Mouse (Mus musculus) hindbrain, embryonic 13.5 days (tissue): ENCODE results near the gene Phf24. TPM values are rescaled to one million over a fixed set of nuclear protein-coding genes. Genes with fewer than 3 reads are reported as not detected.

Experiments
- ATAC-seq: fragments of 200-750 bp; cut with Nextera tagmentation; 2 replicates; pipeline ENCODE4 v1.8.0; 2017; ENCODE audit warnings: moderate TSS enrichment; ENCODE audit not compliant: low FRiP score
- H3K27ac ChIP-seq: fragments of 300-500 bp; sonication (generic); 2 replicates; pipeline ENCODE4 v1.5.1; 2015; ENCODE audit warnings: inconsistent platforms, mild to moderate bottlenecking, moderate library complexity
- H3K27me3 ChIP-seq: fragments of 300-500 bp; sonication (generic); 2 replicates; pipeline ENCODE4 v1.6.1; 2015; ENCODE audit warnings: mild to moderate bottlenecking, inconsistent platforms
- H3K36me3 ChIP-seq: fragments of 300-500 bp; sonication (generic); 2 replicates; pipeline ENCODE4 v1.6.1; 2015; ENCODE audit warnings: mild to moderate bottlenecking, inconsistent platforms
- H3K4me1 ChIP-seq: fragments of 300-500 bp; sonication (generic); replicated peaks from 2 replicates; pipeline ENCODE4 v1.6.1; 2015; ENCODE audit warnings: inconsistent platforms
- H3K4me2 ChIP-seq: fragments of 300-500 bp; sonication (generic); 2 replicates; pipeline ENCODE4 v1.6.1; 2015; ENCODE audit warnings: inconsistent platforms, mild to moderate bottlenecking, moderate library complexity
- H3K4me3 ChIP-seq: fragments of 300-500 bp; sonication (generic); 2 replicates; pipeline ENCODE4 v1.5.1; 2015; ENCODE audit warnings: mild to moderate bottlenecking, inconsistent platforms
- H3K9ac ChIP-seq: fragments of 300-500 bp; sonication (generic); 2 replicates; pipeline ENCODE4 v1.6.1; 2015; ENCODE audit warnings: mild to moderate bottlenecking, inconsistent platforms
- H3K9me3 ChIP-seq: fragments of 300-500 bp; sonication (generic); 2 replicates; pipeline ENCODE4 v1.6.1; 2016; ENCODE audit warnings: inconsistent platforms
- WGBS: fragments of 180-500 bp; shearing (Covaris S2); methylation state at CpG from one replicate; pipeline ENCODE4 v1.1.7; 2015; 5-methylcytosine and 5-hydroxymethylcytosine counted together
- polyA plus RNA-seq: library from polyadenylated mRNA; unstranded; fragments of >200 nt; fragmentation: Nextera tagmentation; extraction: Ambion mirVana; gene quantifications from 2 replicates; pipeline ENCODE4 v1.2.1, GENCODE M21; 2015

The Phf24 gene
- polyA plus RNA-seq, 1 experiment from 2014 or later: 21.7 TPM

GRCm38 (mm10) chr4:42917402-42917774 is 928 bp downstream of the Phf24 start:
- WGBS: 3% methylated on average over 18 of the region's 26 CpGs
- H3K27ac ChIP-seq: peak overlapping the region; percentile 50
- H3K4me3 ChIP-seq: peak overlapping the region; percentile 67
- peak; percentile 78 for ATAC-seq
- H3K4me1 ChIP-seq: peaks cover 30% of the 10 kb centered on the region
- H3K9ac ChIP-seq: peak overlapping the region; percentile 92
- H3K9me3 ChIP-seq: no peaks in the 10 kb centered on the region
- no peaks in the 10 kb centered on the region for H3K36me3 ChIP-seq
- H3K4me2 ChIP-seq: peak overlapping the region; percentile 84
- H3K27me3 ChIP-seq: peaks cover 44% of the 10 kb centered on the region

- no peak overlapping the region for H3K4me2 ChIP-seq
- H3K4me3 ChIP-seq: no peak overlapping the region
- H3K36me3 ChIP-seq: no peaks in the 10 kb centered on the region
- peaks cover 19% of the 10 kb centered on the region for H3K27me3 ChIP-seq
- ATAC-seq: no peak
- H3K4me1 ChIP-seq: peaks cover 30% of the 10 kb centered on the region
- H3K9me3 ChIP-seq: no peaks in the 10 kb centered on the region
- no peak overlapping the region for H3K9ac ChIP-seq
- WGBS: 82% methylated on average over 9 of the region's 9 CpGs
- no peak overlapping the region for H3K27ac ChIP-seq
These were observed 4.3 kb downstream of the Phf24 start for GRCm38 (mm10) chr4:42920726-42921125.

GRCm38 (mm10) chr4:42921536-42921935 is 5.1 kb downstream of the Phf24 start:
- H3K27ac ChIP-seq: no peak overlapping the region
- H3K9ac ChIP-seq: no peak overlapping the region
- no peak overlapping the region for H3K4me3 ChIP-seq
- peaks cover 28% of the 10 kb centered on the region for H3K4me1 ChIP-seq
- 73% methylated on average over 2 of the region's 2 CpGs for WGBS
- peaks cover 15% of the 10 kb centered on the region for H3K27me3 ChIP-seq
- H3K36me3 ChIP-seq: no peaks in the 10 kb centered on the region
- no peak overlapping the region for H3K4me2 ChIP-seq
- no peak for ATAC-seq
- no peaks in the 10 kb centered on the region for H3K9me3 ChIP-seq

GRCm38 (mm10) chr4:42922056-42922455 is 5.6 kb downstream of the Phf24 start:
- no peak for ATAC-seq
- Histone ChIP-seq H3K9me3 (no peaks in the 10 kb centered on the region), H3K27me3 (peaks cover 15% of the 10 kb centered on the region), H3K9ac (no peak overlapping the region), H3K4me2 (peak overlapping the region; percentile 6; the same call in 1 of the 2 replicates), H3K36me3 (no peaks in the 10 kb centered on the region), H3K4me3 (no peak overlapping the region), H3K27ac (no peak overlapping the region; the same call in 1 of the 2 replicates), H3K4me1 (peaks cover 28% of the 10 kb centered on the region)
- WGBS: 61% methylated on average over 6 of the region's 6 CpGs

- Histone ChIP-seq H3K27me3 (peaks cover 15% of the 10 kb centered on the region), H3K27ac (no peak overlapping the region; the same call in 1 of the 2 replicates), H3K4me3 (no peak overlapping the region), H3K36me3 (no peaks in the 10 kb centered on the region), H3K4me1 (peaks cover 26% of the 10 kb centered on the region), H3K9me3 (no peaks in the 10 kb centered on the region), H3K4me2 (peak overlapping the region; percentile 6; the same call in 1 of the 2 replicates), H3K9ac (no peak overlapping the region)
- WGBS: 92% methylated on average over 8 of the region's 8 CpGs
- ATAC-seq: no peak
These were observed 6.0 kb downstream of the Phf24 start for GRCm38 (mm10) chr4:42922461-42922860.

GRCm38 (mm10) chr4:42924095-42924710 is 7.7 kb downstream of the Phf24 start:
- H3K9ac ChIP-seq: no peak overlapping the region
- WGBS: 78% methylated on average over 13 of the region's 13 CpGs

GRCm38 (mm10) chr4:42928209-42928608 is 11.7 kb downstream of the Phf24 start:
- H3K9me3 ChIP-seq: no peaks in the 10 kb centered on the region
- H3K9ac ChIP-seq: no peak overlapping the region
- H3K27ac ChIP-seq: no peak overlapping the region
- no peak for ATAC-seq
- H3K27me3 ChIP-seq: 0 out of 2 replicates have a peak, but pooled peaks cover 4% of the 10 kb centered on the region
- no peak overlapping the region for H3K4me3 ChIP-seq
- H3K4me1 ChIP-seq: no peaks in the 10 kb centered on the region
- H3K36me3 ChIP-seq: no peaks in the 10 kb centered on the region
- H3K4me2 ChIP-seq: no peak overlapping the region
- 89% methylated on average over 5 of the region's 5 CpGs for WGBS

More at GRCm38 (mm10) chr4:42924095-42924710, 7.7 kb downstream of the Phf24 start:
- no peak overlapping the region for H3K27ac ChIP-seq
- no peak overlapping the region for H3K4me2 ChIP-seq
- no peaks in the 10 kb centered on the region for H3K36me3 ChIP-seq
- no peak overlapping the region for H3K4me3 ChIP-seq
- H3K27me3 ChIP-seq: no peaks in the 10 kb centered on the region
- ATAC-seq: no peak
- no peaks in the 10 kb centered on the region for H3K9me3 ChIP-seq
- peaks cover 11% of the 10 kb centered on the region for H3K4me1 ChIP-seq

GRCm38 (mm10) chr4:42928952-42929351 is 12.5 kb downstream of the Phf24 start:
- Histone ChIP-seq H3K9ac (no peak overlapping the region), H3K27ac (no peak overlapping the region), H3K4me2 (no peak overlapping the region), H3K4me1 (peaks cover 7% of the 10 kb centered on the region), H3K27me3 (0 out of 2 replicates have a peak, but pooled peaks cover 11% of the 10 kb centered on the region), H3K36me3 (no peaks in the 10 kb centered on the region), H3K9me3 (no peaks in the 10 kb centered on the region), H3K4me3 (no peak overlapping the region)
- 94% methylated on average over 9 of the region's 9 CpGs for WGBS
- no peak for ATAC-seq

- Histone ChIP-seq H3K27ac (no peak overlapping the region), H3K27me3 (peaks cover 31% of the 10 kb centered on the region), H3K9me3 (no peaks in the 10 kb centered on the region), H3K9ac (no peak overlapping the region), H3K4me3 (no peak overlapping the region), H3K4me1 (peaks cover 8% of the 10 kb centered on the region), H3K36me3 (peaks cover 9% of the 10 kb centered on the region; the same call in 1 of the 2 replicates), H3K4me2 (no peak overlapping the region)
- ATAC-seq: no peak
- WGBS: 66% methylated on average over 8 of the region's 8 CpGs
These were observed 15.9 kb downstream of the Phf24 start for GRCm38 (mm10) chr4:42932229-42932969.

- ATAC-seq: peak; percentile 46; the same call in 1 of the 2 replicates
- Histone ChIP-seq H3K4me1 (peaks cover 8% of the 10 kb centered on the region), H3K4me2 (peak overlapping the region; percentile 41), H3K9me3 (no peaks in the 10 kb centered on the region), H3K27me3 (peaks cover 42% of the 10 kb centered on the region), H3K27ac (no peak overlapping the region), H3K9ac (peak overlapping the region; percentile 59; the same call in 1 of the 2 replicates), H3K36me3 (peaks cover 16% of the 10 kb centered on the region), H3K4me3 (peak overlapping the region; percentile 5)
- WGBS: 13% methylated on average over 22 of the region's 22 CpGs
These were observed 17.2 kb downstream of the Phf24 start for GRCm38 (mm10) chr4:42933630-42934029.

GRCm38 (mm10) chr4:42941396-42941795 is 24.9 kb downstream of the Phf24 start:
- Histone ChIP-seq H3K9me3 (no peaks in the 10 kb centered on the region), H3K4me3 (no peak overlapping the region), H3K27me3 (peaks cover 30% of the 10 kb centered on the region), H3K4me2 (no peak overlapping the region), H3K9ac (no peak overlapping the region), H3K27ac (no peak overlapping the region), H3K36me3 (peaks cover 33% of the 10 kb centered on the region), H3K4me1 (peaks cover 9% of the 10 kb centered on the region)
- no peak for ATAC-seq
- WGBS: 82% methylated on average over 7 of the region's 7 CpGs

- H3K27ac ChIP-seq: peak overlapping the region; percentile 66
- no peak overlapping the region for H3K9ac ChIP-seq
- no peaks in the 10 kb centered on the region for H3K9me3 ChIP-seq
- H3K4me2 ChIP-seq: no peak overlapping the region
- H3K4me1 ChIP-seq: peaks cover 28% of the 10 kb centered on the region
- peaks cover 19% of the 10 kb centered on the region; the same call in 1 of the 2 replicates for H3K27me3 ChIP-seq
- no peak overlapping the region for H3K4me3 ChIP-seq
- no peak; the same call in 1 of the 2 replicates for ATAC-seq
- 58% methylated on average over 5 of the region's 5 CpGs for WGBS
- H3K36me3 ChIP-seq: peaks cover 29% of the 10 kb centered on the region
These were observed 26.9 kb downstream of the Phf24 start for GRCm38 (mm10) chr4:42943341-42943740.
